Mouse (Mus musculus) gonadal fat pad, adult 2 months (tissue): ENCODE data around the gene Zfp366. TPM values are rescaled to one million over a fixed set of nuclear protein-coding genes. Genes with fewer than 3 reads are reported as not detected.

Experiments used
- DNase-seq: peaks from one replicate; pipeline ENCODE4 v3.0.0-alpha.2; 2012; ENCODE audit warnings: low read depth
- polyA plus RNA-seq: library from polyadenylated mRNA; depleted of rRNA; stranded (reverse); fragments of >200 nt; gene quantifications from 2 replicates; pipeline ENCODE4 v1.2.3, GENCODE M21; 2012

The Zfp366 gene
- polyA plus RNA-seq, 1 experiment: 3.0 TPM

- no peak for DNase-seq
These were observed 1.7 kb downstream of the Zfp366 start for GRCm38 (mm10) chr13:99186138-99186853.

GRCm38 (mm10) chr13:99186859-99187258 is 2.2 kb downstream of the Zfp366 start:
- no peak for DNase-seq

- no peak for DNase-seq
These were observed 2.8 kb downstream of the Zfp366 start for GRCm38 (mm10) chr13:99187456-99187855.

DNA sequence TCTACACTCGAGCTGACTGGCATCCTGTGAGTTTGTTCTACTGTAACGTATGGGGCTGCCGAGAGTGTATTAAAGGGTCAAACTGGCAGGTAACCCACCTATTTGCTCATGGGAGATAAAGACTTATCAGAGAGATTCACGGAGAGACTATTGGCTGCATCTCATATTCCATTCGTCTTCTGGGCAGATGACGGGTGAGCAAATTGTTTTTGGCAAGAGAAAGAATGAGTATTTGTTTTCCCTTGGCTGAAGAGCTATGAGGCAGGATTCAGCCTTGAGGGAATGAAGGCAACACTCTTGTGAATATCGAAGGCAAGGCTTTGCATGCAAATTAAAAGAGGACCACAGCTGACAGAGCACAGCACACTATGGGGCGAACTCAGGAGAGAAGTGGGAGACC is 4.0 kb downstream of the Zfp366 start:
- DNase-seq: no peak

- no peak for DNase-seq
These were observed 5.0 kb downstream of the Zfp366 start for GRCm38 (mm10) chr13:99189671-99190070.

DNA sequence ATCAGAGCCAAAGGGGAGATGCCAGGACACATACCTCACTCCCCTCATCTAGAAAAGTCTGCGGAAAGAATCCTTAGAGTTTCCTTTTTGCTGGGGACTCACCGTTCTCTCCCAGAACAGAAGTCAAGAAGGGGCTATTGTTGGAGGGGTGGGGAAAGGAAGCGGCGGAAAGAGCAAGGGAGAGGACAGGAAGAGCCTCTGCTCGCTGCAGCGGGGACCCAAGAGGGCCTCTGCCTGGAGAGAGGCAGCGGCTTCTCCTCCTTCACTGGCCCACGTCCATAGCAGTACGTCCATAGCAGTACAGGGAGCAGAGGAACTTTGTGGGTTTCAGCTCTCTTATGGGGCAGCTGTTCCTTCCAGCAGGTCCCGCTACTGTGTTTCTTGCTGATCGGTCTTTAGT is 5.8 kb downstream of the Zfp366 start:
- no peak for DNase-seq

DNA sequence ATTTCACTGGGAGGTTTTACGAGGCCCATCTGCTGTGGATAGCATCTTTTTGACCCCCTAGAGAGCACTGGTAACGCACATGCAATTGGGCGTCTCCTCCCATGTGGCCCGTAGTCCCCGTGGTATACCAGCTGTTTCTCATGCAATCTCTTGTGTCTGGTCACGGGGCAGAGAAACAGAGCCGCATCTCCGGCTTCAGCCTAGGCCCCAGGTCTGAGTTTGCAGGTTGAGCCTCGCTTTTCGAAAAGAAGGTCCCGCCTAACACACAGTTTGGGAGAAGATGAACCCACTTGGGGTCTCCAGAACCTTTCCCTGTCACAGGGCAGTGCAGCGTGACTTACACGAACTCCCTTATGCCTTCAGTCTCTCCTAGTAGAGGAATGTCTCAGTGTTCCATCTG is 6.4 kb downstream of the Zfp366 start:
- no peak for DNase-seq

GRCm38 (mm10) chr13:99196314-99196713 is 11.7 kb downstream of the Zfp366 start:
- DNase-seq: no peak

DNA sequence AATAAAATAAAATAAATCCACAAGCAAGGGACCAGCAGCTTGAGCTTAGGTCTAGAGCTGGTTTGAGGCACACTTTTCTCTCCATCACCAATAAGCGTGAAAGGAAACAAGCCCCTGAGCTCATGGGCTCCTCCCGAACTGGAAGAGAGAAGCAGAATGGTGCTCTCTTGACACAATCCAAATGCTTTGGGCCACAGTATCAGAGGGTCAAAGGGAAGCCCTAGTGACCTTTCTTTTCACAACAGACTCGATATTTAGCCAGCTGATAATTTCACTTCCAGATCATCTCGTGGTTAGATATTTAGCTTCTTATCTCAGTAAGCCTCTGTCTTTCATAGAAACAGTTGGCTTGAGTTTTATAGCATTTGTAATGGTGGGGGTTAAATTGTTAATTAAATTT is 12.2 kb downstream of the Zfp366 start:
- no peak for DNase-seq

DNA sequence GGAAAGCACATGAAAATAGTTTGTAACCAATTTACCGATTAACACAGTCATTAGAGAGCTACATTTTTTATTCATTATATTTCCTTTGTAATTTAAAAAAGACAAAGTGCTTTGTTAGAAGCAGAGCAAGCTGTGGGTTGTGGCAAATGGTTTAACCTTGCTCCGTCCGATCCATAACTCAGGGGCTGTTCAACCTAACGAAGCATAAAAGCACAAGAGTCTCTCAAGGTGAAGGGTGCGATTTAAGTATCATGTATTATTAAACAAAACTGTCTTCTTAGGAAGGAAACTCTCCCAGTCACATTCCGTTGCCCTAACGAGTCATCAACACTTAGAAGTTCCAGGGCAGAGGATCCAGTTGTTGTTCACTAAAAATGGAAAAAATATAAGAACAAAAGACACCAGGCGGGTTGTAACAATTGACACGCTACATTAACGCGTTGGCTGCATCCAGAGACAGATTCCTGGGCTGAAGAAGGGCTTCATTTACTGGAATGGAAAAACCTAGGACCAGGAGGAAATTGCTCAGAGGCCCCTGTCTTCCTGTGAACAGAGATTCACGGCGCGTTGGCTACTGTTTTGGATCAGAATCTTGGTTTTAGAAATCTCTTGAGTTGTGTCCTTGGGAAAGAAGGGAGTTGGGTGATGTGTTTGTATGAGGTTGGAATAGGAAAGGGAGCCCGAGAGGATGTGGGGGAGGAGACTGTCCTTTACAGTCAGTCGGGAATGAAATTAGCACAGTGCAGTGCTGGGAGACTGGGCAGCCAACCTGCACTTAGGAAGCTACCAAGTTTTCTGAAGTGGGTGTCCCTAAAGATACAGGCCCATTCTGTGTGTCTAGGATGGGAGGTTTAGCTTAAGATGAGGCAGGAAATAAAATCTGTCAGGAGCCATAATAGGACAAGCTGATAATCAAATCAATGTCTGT is 17.3 kb downstream of the Zfp366 start:
- DNase-seq: no peak

DNA sequence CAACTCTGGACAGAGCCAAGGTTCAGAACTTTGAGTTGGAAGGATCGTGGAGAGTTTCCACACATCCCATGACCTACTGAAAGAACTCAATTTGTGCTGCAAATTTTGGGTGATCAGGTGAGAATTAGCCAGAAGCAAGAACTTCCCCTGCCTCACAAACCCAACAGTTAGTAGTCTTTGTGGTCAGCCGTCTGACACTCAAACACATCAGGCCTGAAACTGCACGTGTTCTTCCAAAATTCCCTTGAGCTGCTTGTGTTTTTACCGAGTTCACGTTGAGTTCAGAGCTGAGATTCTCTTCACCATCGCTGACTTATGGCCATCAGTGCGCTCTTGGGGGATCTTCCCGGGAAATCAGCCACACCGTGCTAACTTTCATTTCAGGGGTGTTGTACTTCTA is 22.6 kb downstream of the Zfp366 start:
- no peak for DNase-seq

DNA sequence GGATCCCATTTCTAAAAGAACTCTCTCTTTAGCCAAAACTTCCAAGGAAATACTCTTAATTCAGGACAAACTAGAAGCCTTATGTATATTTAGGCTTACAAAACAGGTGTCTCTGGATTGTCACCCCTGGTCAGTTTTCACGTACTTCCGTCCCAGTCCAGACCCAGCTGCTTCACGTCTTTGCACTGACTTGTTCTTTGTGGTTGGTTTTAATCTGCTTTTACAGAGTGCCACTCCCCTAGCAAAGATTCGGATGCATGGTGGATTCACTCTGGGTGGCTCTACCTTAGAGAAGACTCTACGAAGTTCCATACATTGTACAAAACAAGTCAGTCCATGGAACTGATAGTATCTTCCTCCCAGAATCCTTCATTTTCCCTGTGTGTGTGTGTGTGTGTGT is 25.2 kb downstream of the Zfp366 start:
- DNase-seq: no peak

DNA sequence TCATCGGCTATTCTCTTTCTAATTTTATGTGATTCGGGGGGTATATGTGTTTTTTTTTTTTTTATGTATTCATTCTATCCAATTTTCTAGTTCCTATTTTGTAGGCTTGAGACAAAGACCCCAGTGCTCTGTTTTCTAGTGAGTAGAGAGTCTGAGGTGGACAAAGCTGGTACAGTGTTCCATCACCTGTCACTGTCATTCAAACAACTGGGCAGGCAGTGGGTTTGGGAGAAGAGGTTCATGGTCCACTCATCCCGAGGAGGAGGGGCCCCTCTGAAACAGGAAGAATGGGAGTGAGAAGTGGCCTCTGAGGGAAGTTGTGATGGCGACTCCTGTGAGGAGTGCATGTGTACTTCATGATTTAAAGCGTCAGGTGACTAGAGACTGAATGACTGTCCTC is 26.2 kb downstream of the Zfp366 start:
- DNase-seq: no peak

GRCm38 (mm10) chr13:99212976-99213375 is 28.4 kb downstream of the Zfp366 start:
- DNase-seq: no peak

DNA sequence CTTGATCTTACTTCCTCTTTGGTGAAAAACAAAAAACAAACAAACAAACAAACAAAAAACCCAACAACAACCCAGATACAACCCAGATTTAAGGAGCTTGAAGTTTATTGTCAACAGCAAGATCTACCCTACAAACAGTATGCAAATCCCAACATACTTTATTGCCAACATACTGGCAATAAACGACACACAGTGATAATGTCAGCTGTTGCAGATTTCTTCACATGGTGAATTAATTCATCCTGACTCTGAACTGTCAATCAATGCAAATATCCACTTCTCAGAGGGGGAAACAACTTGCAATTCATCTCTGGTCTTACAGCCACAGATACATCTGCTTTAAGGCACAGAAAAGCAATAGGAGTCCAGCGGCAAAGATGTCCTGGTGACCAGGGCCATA is 31.4 kb downstream of the Zfp366 start:
- no peak for DNase-seq

GRCm38 (mm10) chr13:99217984-99218383 is 33.4 kb downstream of the Zfp366 start:
- no peak for DNase-seq

DNA sequence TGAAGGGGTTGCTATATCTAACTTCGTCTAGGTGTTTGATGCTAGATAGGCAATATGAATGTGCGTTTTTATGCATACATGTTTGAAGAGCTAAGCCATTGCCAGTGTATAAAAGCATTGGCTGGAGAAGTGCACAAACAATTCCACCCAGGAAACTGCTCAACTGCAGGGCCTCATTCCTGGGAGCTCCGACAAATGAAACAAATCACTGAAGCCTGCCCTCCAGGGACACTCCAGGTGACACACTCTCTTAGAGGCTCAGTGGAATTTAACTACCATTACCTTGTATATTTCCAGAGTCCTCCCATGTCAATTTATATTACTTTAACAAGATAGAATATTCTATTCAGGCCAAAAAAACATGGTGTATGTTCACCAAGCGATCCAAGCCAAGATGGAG is 35.0 kb downstream of the Zfp366 start:
- DNase-seq: no peak

- no peak for DNase-seq
These were observed 37.4 kb downstream of the Zfp366 start for GRCm38 (mm10) chr13:99221996-99222395.

- DNase-seq: no peak
These were observed 37.9 kb downstream of the Zfp366 start for GRCm38 (mm10) chr13:99222476-99222875.

DNA sequence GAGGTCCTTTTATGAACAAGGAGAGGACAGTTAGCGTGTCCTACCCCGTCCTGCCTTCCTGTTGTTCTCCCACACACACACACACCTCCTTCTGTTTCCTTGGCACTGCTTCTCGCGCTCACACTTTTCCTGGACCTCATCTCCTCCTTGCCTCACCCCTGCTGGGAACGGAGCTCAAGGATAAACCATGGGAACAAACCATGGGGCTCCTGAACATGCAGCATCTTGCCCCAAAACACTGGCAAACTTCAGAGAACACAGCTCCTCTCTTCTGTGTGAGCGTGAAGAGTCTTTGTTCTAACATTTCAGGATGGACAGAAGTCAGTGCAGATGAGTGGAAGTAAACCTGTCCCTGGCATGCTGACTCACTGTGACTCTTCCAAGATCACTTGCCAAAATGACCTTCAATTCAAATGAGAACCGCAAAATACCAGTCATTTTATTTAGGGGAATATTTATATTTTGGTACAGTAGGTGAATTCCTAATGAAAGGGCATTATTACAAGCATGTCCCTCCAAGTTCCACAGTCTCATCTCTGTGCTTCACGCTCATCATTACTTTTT is 38.8 kb downstream of the Zfp366 start:
- no peak for DNase-seq

DNA sequence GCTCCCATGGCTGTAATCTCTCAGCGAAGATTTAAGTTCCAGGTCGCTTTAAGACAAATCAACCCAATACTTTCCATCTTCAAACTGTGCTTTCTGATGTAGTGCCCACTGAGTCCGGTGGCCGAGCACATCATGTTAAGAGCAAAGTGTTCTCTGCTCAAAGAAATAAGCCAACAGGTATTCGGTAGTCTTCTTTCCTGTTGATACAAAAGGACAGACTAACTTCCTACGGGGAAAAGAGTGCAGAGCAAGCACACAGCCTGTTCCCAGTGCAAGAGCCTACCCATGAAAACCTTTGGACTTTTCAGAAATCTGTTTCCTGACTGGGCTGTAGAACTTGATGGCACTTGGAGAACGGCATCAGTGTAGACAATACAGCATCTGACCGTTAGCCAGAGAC is 39.3 kb downstream of the Zfp366 start:
- DNase-seq: no peak

DNA sequence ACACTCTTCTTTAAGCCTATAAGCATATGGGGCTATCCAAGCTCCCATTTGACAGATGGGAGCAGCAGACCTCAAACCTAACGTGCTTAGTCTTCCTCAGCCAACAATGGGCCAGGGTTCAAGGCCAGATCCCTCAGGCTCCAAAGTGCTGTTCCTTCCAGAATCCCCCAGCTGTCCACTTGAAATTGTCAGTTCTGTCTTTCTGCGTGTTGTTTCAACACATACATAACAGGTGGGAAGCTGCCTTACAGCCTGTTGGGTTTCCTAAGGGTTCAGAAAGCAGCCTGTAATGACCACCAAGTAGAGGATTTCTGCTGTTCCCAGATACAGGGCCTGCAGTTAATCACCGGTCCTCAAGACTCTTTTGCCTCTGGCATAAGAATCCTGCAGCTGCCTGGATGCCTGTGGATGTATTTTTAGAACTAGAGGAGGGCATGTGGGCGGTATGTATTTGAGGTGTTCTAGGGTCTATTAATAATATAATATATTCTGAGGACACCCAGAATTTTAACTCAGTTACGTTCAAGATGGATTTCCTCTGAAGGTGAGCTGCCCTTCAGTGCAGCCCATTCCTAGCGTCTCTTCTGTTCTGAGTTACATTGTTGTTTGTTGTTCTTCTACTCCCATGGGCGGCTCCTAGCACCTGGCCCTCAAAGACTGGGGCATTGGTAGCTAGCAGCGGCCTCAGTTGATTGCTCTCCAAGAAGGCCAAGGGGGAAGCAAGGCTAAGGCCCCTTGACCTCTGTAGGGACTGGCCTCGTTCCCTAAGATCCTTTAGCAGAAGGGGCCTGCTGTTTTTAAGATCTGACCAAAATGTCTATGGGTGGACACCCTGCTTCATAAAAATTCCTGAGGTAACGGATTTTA is 41.0 kb downstream of the Zfp366 start:
- DNase-seq: no peak
